Mouse (Mus musculus): ENCODE measurements around the gene Themis3. TPM values are rescaled to one million over a fixed set of nuclear protein-coding genes. Genes with fewer than 3 reads are reported as not detected.

The Themis3 gene
- polyA plus RNA-seq, 1 experiment from 2014 or later: not detected

DNA sequence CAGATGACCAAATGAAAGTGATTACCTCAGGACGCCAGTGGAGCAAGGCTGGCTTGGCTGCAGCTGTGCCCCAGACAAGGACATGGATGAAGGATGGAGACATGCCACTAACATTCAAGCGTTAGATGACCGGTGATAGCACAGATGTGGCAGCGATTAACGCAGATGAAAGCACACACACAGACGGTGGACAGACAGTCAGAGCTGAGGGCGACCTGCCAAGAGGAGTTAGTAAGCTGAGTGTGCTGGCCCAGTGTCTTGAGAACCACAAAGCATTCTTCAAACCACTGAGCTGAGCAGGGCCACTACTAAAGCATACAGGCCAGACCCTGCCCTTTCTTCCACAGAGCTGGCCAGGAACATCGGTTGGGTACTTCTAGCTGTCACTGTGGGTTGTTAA is 89.5 kb downstream of the Themis3 start:
- ATAC-seq (ENCODE audit: low FRiP score): no peak
- Histone ChIP-seq H3K4me1 (replicated peaks) (peaks cover 10% of the 10 kb centered on the region; the same call in 1 of the 2 replicates), H3K9ac (no peak overlapping the region), H3K4me3 (no peak overlapping the region), H3K9me3 (no peaks in the 10 kb centered on the region), H3K4me2 (no peak overlapping the region), H3K27ac (no peak overlapping the region; the same call in 1 of the 2 replicates), H3K27me3 (no peaks in the 10 kb centered on the region), H3K36me3 (peaks cover 52% of the 10 kb centered on the region)
- 79% methylated on average over 8 of the region's 8 CpGs for WGBS

Other genes with a start within 250 kb of the Themis3 start
- gene Mtcl1, start 144.9 kb downstream of the Themis3 start, polyA plus RNA-seq (2015; fragmentation: Nextera tagmentation; extraction: Ambion mirVana): 50.9 TPM in 2 replicates
- 60.7 and 66.5 TPM in 2 replicates for gene Rab12, start 74.9 kb downstream of the Themis3 start, polyA plus RNA-seq (2015; fragmentation: Nextera tagmentation; extraction: Ambion mirVana)